Mouse (Mus musculus) heart, embryonic 14.5 days (tissue): Measurements from ENCODE around the gene Etl4. TPM values are rescaled to one million over a fixed set of nuclear protein-coding genes. Genes with fewer than 3 reads are reported as not detected.
A peak's percentile ranks its signal among the peaks of the same experiment; 100 is the strongest.

Source experiments
- ATAC-seq: fragments of 200-750 bp; cut with Nextera tagmentation; 2 replicates; pipeline ENCODE4 v1.8.0; 2017; ENCODE audit warnings: low read depth, moderate TSS enrichment; ENCODE audit not compliant: insufficient number of reproducible peaks, insufficient read depth, low FRiP score
- H3K27ac ChIP-seq, 2 experiments: fragments of 200-500 bp in 1 of 2; fragments of 300-500 bp in 1 of 2; sonication (generic) in 1 of 2; replicated peaks in 1 of 2; 2 replicates each; pipeline ENCODE4 v1.5.1; 2012 to 2014; ENCODE audit warnings: low read depth in 2 of 2, low read length in 2 of 2, control low read depth in 1 of 2, mild to moderate bottlenecking in 1 of 2, mixed read lengths in 1 of 2; ENCODE audit not compliant: control insufficient read depth in 1 of 2, insufficient read depth in 1 of 2
- H3K27me3 ChIP-seq: fragments of 300-500 bp; sonication (generic); 2 replicates; pipeline ENCODE4 v1.6.1; 2014; ENCODE audit warnings: mild to moderate bottlenecking, low read length, control low read depth; ENCODE audit not compliant: control insufficient read depth, insufficient read depth
- H3K36me3 ChIP-seq: fragments of 300-500 bp; sonication (generic); 2 replicates; pipeline ENCODE4 v1.6.1; 2014; ENCODE audit warnings: mild to moderate bottlenecking, control low read depth, low read length, mixed read lengths; ENCODE audit not compliant: control insufficient read depth, insufficient read depth
- H3K4me1 ChIP-seq, 2 experiments: fragments of 200-500 bp in 1 of 2; fragments of 300-500 bp in 1 of 2; sonication (generic) in 1 of 2; 2 replicates each; pipeline ENCODE4 v1.6.1; 2012 to 2014; ENCODE audit warnings: low read length in 2 of 2, control low read depth in 1 of 2, mixed read lengths in 1 of 2; ENCODE audit not compliant: control insufficient read depth in 2 of 2, insufficient read depth in 2 of 2
- H3K4me2 ChIP-seq: fragments of 300-500 bp; sonication (generic); 2 replicates; pipeline ENCODE4 v1.6.1; 2014; ENCODE audit warnings: mild to moderate bottlenecking, low read length
- H3K4me3 ChIP-seq, 2 experiments: fragments of 200-500 bp in 1 of 2; fragments of 300-500 bp in 1 of 2; sonication (generic) in 1 of 2; 2 replicates each; pipeline ENCODE4 v1.5.1; 2012 to 2014; ENCODE audit warnings: low read length in 2 of 2, mild to moderate bottlenecking in 2 of 2, control low read depth in 1 of 2, low read depth in 1 of 2, moderate library complexity in 1 of 2; ENCODE audit not compliant: control insufficient read depth in 1 of 2, insufficient read depth in 1 of 2
- H3K9ac ChIP-seq: fragments of 300-500 bp; sonication (generic); 2 replicates; pipeline ENCODE4 v1.6.1; 2014; ENCODE audit warnings: mild to moderate bottlenecking, low read length
- H3K9me3 ChIP-seq: fragments of 300-500 bp; sonication (generic); 2 replicates; pipeline ENCODE4 v1.6.1; 2016; ENCODE audit warnings: low read length, control low read depth; ENCODE audit not compliant: control insufficient read depth
- WGBS: fragments of 180-500 bp; shearing (Covaris S2); extraction: QIAGEN DNeasy Blood & Tissue Kit; methylation state at CpG from one replicate; pipeline ENCODE4 v1.1.7; 2014; 5-methylcytosine and 5-hydroxymethylcytosine counted together
- polyA plus RNA-seq: library from polyadenylated mRNA; unstranded; fragments of >200 nt; fragmentation: Nextera tagmentation; extraction: Ambion mirVana; gene quantifications from 2 replicates; pipeline ENCODE4 v1.2.1, GENCODE M21; 2014

The Etl4 gene
- polyA plus RNA-seq, 1 experiment from 2014 or later, result 11.3 TPM

- Histone ChIP-seq H3K27me3 (no peaks in the 10 kb centered on the region), H3K4me1 (peaks cover 5 to 12% of the 10 kb centered on the region in 2 experiments; a peak in 3 of 4 replicates), H3K9ac (no peak overlapping the region), H3K4me3 (no peak overlapping the region), H3K27ac (no peak overlapping the region), H3K4me2 (peak overlapping the region; percentile 28), H3K9me3 (no peaks in the 10 kb centered on the region), H3K36me3 (no peaks in the 10 kb centered on the region)
- WGBS, result 66% methylated on average over 19 of the region's 19 CpGs
- ATAC-seq, result no peak
Observed at GRCm38 (mm10) chr2:20737112-20737808, 827.7 kb downstream of the Etl4 start.

- 50% methylated on average over 4 of the region's 4 CpGs for WGBS
- Histone ChIP-seq H3K9me3 (no peaks in the 10 kb centered on the region), H3K4me3 (no peak overlapping the region), H3K27me3 (no peaks in the 10 kb centered on the region), H3K9ac (no peak overlapping the region), H3K4me1 (peaks cover 5 to 12% of the 10 kb centered on the region in 2 experiments; a peak in 3 of 4 replicates), H3K36me3 (no peaks in the 10 kb centered on the region), H3K27ac (no peak overlapping the region), H3K4me2 (no peak overlapping the region; the same call in 1 of the 2 replicates)
- no peak for ATAC-seq
Observed at GRCm38 (mm10) chr2:20737837-20738236, 828.3 kb downstream of the Etl4 start.

GRCm38 (mm10) chr2:20747723-20748122, 838.1 kb downstream of the Etl4 start:
- no peaks in the 10 kb centered on the region for H3K27me3 ChIP-seq
- H3K4me3 ChIP-seq, result no peak overlapping the region
- H3K27ac ChIP-seq, result no peak overlapping the region
- H3K9ac ChIP-seq, result no peak overlapping the region
- 77% methylated on average over 1 of the region's 1 CpGs for WGBS
- H3K4me2 ChIP-seq, result no peak overlapping the region
- H3K36me3 ChIP-seq, result no peaks in the 10 kb centered on the region
- H3K4me1 ChIP-seq, result no peaks in the 10 kb centered on the region
- ATAC-seq, result no peak
- no peaks in the 10 kb centered on the region for H3K9me3 ChIP-seq

GRCm38 (mm10) chr2:20748481-20748880, 838.9 kb downstream of the Etl4 start:
- 78% methylated on average over 1 of the region's 1 CpGs for WGBS
- no peak overlapping the region for H3K4me3 ChIP-seq
- H3K27me3 ChIP-seq, result no peaks in the 10 kb centered on the region
- H3K4me1 ChIP-seq, result no peaks in the 10 kb centered on the region
- H3K27ac ChIP-seq, result no peak overlapping the region
- ATAC-seq, result no peak
- no peak overlapping the region for H3K4me2 ChIP-seq
- no peaks in the 10 kb centered on the region for H3K36me3 ChIP-seq
- no peaks in the 10 kb centered on the region for H3K9me3 ChIP-seq
- no peak overlapping the region for H3K9ac ChIP-seq

GRCm38 (mm10) chr2:20749687-20750086, 840.1 kb downstream of the Etl4 start:
- H3K36me3 ChIP-seq, result no peaks in the 10 kb centered on the region
- no peak overlapping the region for H3K9ac ChIP-seq
- ATAC-seq, result no peak
- H3K4me2 ChIP-seq, result no peak overlapping the region
- H3K27ac ChIP-seq, result no peak overlapping the region
- peaks cover 0 to 2% of the 10 kb centered on the region in 2 experiments; a peak in 2 of 4 replicates for H3K4me1 ChIP-seq
- no peaks in the 10 kb centered on the region for H3K9me3 ChIP-seq
- no peaks in the 10 kb centered on the region for H3K27me3 ChIP-seq
- no peak overlapping the region for H3K4me3 ChIP-seq
- 80% methylated on average over 3 of the region's 3 CpGs for WGBS

- Histone ChIP-seq H3K27me3 (no peaks in the 10 kb centered on the region), H3K27ac (no peak overlapping the region), H3K36me3 (no peaks in the 10 kb centered on the region), H3K9ac (no peak overlapping the region), H3K4me1 (peaks cover 0 to 2% of the 10 kb centered on the region in 2 experiments; a peak in 2 of 4 replicates), H3K4me2 (no peak overlapping the region), H3K9me3 (no peaks in the 10 kb centered on the region), H3K4me3 (no peak overlapping the region)
- WGBS, result 76% methylated on average over 8 of the region's 8 CpGs
- no peak for ATAC-seq
Observed at GRCm38 (mm10) chr2:20753282-20754110, 843.9 kb downstream of the Etl4 start.

- Histone ChIP-seq H3K4me3 (no peak overlapping the region), H3K4me1 (peaks cover 2 to 7% of the 10 kb centered on the region in 2 experiments; a peak in 3 of 4 replicates), H3K9ac (no peak overlapping the region), H3K27ac (no peak overlapping the region), H3K9me3 (no peaks in the 10 kb centered on the region), H3K36me3 (no peaks in the 10 kb centered on the region), H3K27me3 (no peaks in the 10 kb centered on the region), H3K4me2 (no peak overlapping the region)
- no peak for ATAC-seq
- WGBS, result 85% methylated on average over 3 of the region's 3 CpGs
Observed at GRCm38 (mm10) chr2:20756964-20757363, 847.4 kb downstream of the Etl4 start.
